Mouse (Mus musculus) telencephalon, adult 2 months (tissue): ENCODE measurements around the gene Hs6st1.

Source experiments
- DNase-seq: peaks from one replicate; pipeline ENCODE4 v3.0.0-alpha.2; 2011; ENCODE audit warnings: low read depth, low spot score

The Hs6st1 gene

GRCm38 (mm10) chr1:36129126-36129525, 60.9 kb downstream of the Hs6st1 start:
- DNase-seq, result no peak

- no peak for DNase-seq
These were observed 61.7 kb downstream of the Hs6st1 start for GRCm38 (mm10) chr1:36129881-36130280.

GRCm38 (mm10) chr1:36130307-36131035, 62.3 kb downstream of the Hs6st1 start:
- DNase-seq, result no peak

GRCm38 (mm10) chr1:36131154-36131553, 63.0 kb downstream of the Hs6st1 start:
- DNase-seq, result no peak

- DNase-seq, result no peak
These were observed 63.6 kb downstream of the Hs6st1 start for GRCm38 (mm10) chr1:36131766-36132165.

- no peak for DNase-seq
These were observed 64.0 kb downstream of the Hs6st1 start for GRCm38 (mm10) chr1:36132211-36132610.

GRCm38 (mm10) chr1:36133041-36133440, 64.8 kb downstream of the Hs6st1 start:
- DNase-seq, result no peak

- DNase-seq, result no peak
These were observed 65.4 kb downstream of the Hs6st1 start for GRCm38 (mm10) chr1:36133647-36134046.

GRCm38 (mm10) chr1:36134584-36134983, 66.4 kb downstream of the Hs6st1 start:
- DNase-seq, result peak; percentile 17

GRCm38 (mm10) chr1:36140311-36140710, 72.1 kb downstream of the Hs6st1 start:
- DNase-seq, result no peak

GRCm38 (mm10) chr1:36145050-36145449, 76.8 kb downstream of the Hs6st1 start:
- peak; percentile 23 for DNase-seq

- no peak for DNase-seq
These were observed 80.6 kb downstream of the Hs6st1 start for GRCm38 (mm10) chr1:36148809-36149208.

- no peak for DNase-seq
These were observed 81.2 kb downstream of the Hs6st1 start for GRCm38 (mm10) chr1:36149411-36149810.
